Mouse (Mus musculus) spleen, embryonic (tissue): ENCODE measurements around the gene Ep300.
"Not testable (repeated sequence)": the region's sequence is repeated elsewhere in the genome, so short reads cannot be mapped to it uniquely, and the experiment has no call there.

Experiments
- CTCF ChIA-PET: fragments of 350-600 bp; sonication (Branson Sonifier 250); formaldehyde crosslinking; loops from one replicate; lab custom pipeline; 2022; lab: Charles Lee

The Ep300 gene

GRCm38 (mm10) chr15:81586466-81586865 is 1.3 kb downstream of the Ep300 start:
- CTCF ChIA-PET: interaction anchor here (0.6 to 1.2 kb wide), 2 partner anchors 18 to 61 kb away, joined by 3 to 4 read pairs; no protein-coding TSS in a partner anchor

- CTCF ChIA-PET: no interaction called here
Measured at GRCm38 (mm10) chr15:81587686-81588085, 2.5 kb downstream of the Ep300 start.

GRCm38 (mm10) chr15:81594146-81594696 is 9.1 kb downstream of the Ep300 start:
- CTCF ChIA-PET: interaction anchor here (0.6 kb wide), 1 partner anchor 209 kb away, joined by 3 read pairs; no protein-coding TSS in a partner anchor

- CTCF ChIA-PET: not testable (repeated sequence)
Measured at GRCm38 (mm10) chr15:81598742-81599141, 13.6 kb downstream of the Ep300 start.

GRCm38 (mm10) chr15:81605241-81605640 is 20.1 kb downstream of the Ep300 start:
- CTCF ChIA-PET: interaction anchor here (0.7 kb wide), 2 partner anchors 43 to 137 kb away, joined by 3 to 14 read pairs; no protein-coding TSS in a partner anchor

- CTCF ChIA-PET: interaction anchor here (1.0 kb wide), 1 partner anchor 73 kb away, joined by 3 read pairs; no protein-coding TSS in a partner anchor
Measured at GRCm38 (mm10) chr15:81606634-81607033, 21.5 kb downstream of the Ep300 start.

GRCm38 (mm10) chr15:81649516-81650455 is 64.6 kb downstream of the Ep300 start:
- CTCF ChIA-PET: interaction anchor here (0.5 to 0.7 kb wide), 2 partner anchors 222 to 1044 kb away, joined by 3 to 4 read pairs; no protein-coding TSS in a partner anchor

GRCm38 (mm10) chr15:81650636-81651035 is 65.5 kb downstream of the Ep300 start:
- CTCF ChIA-PET: interaction anchor here (0.7 kb wide), 1 partner anchor 1045 kb away, joined by 3 read pairs; no protein-coding TSS in a partner anchor

- CTCF ChIA-PET: no interaction called here
Measured at GRCm38 (mm10) chr15:81661701-81662100, 76.5 kb downstream of the Ep300 start.

GRCm38 (mm10) chr15:81663281-81663680 is 78.1 kb downstream of the Ep300 start:
- CTCF ChIA-PET: interaction anchor here (0.6 kb wide), 1 partner anchor 48 kb away, joined by 3 read pairs; no protein-coding TSS in a partner anchor

- CTCF ChIA-PET: interaction anchor here (0.6 kb wide), 2 partner anchors 48 to 425 kb away, joined by 3 to 19 read pairs; no protein-coding TSS in a partner anchor
Measured at GRCm38 (mm10) chr15:81663697-81664561, 78.8 kb downstream of the Ep300 start, which contains the start of gene L3mbtl2. Gene L3mbtl2 (plus strand): TSS chr15:81663889.

- CTCF ChIA-PET: no interaction called here
Measured at GRCm38 (mm10) chr15:81666957-81667356, 81.8 kb downstream of the Ep300 start.

- CTCF ChIA-PET: interaction anchor here (0.6 kb wide), 1 partner anchor 696 kb away, joined by 9 read pairs; no protein-coding TSS in a partner anchor
Measured at GRCm38 (mm10) chr15:81670231-81670640, 85.1 kb downstream of the Ep300 start.

- CTCF ChIA-PET: interaction anchor here (0.6 kb wide), 1 partner anchor 249 kb away, joined by 3 read pairs; no protein-coding TSS in a partner anchor
Measured at GRCm38 (mm10) chr15:81676637-81677036, 91.5 kb downstream of the Ep300 start.

- CTCF ChIA-PET: no interaction called here
Measured at GRCm38 (mm10) chr15:81680301-81680805, 95.2 kb downstream of the Ep300 start.

GRCm38 (mm10) chr15:81693366-81693966 is 108.3 kb downstream of the Ep300 start:
- CTCF ChIA-PET: interaction anchor here (0.6 kb wide), 1 partner anchor 159 kb away, joined by 6 read pairs; no protein-coding TSS in a partner anchor

- CTCF ChIA-PET: interaction anchor here (0.6 kb wide), 1 partner anchor 160 kb away, joined by 6 read pairs; no protein-coding TSS in a partner anchor
Measured at GRCm38 (mm10) chr15:81693967-81694881, 109.1 kb downstream of the Ep300 start.

- CTCF ChIA-PET: no interaction called here
Measured at GRCm38 (mm10) chr15:81694891-81695290, 109.7 kb downstream of the Ep300 start.

- CTCF ChIA-PET: no interaction called here
Measured at GRCm38 (mm10) chr15:81697175-81697574, 112.0 kb downstream of the Ep300 start, which contains the start of gene Chadl. Gene Chadl (minus strand): TSS chr15:81697287.
